Mouse (Mus musculus): ENCODE results near the gene Rtn1.

Gene Rtn1

GRCm38 (mm10) chr12:72374823-72375225, 34.0 kb downstream of the Rtn1 start:
- in situ Hi-C loops (cut with MboI, MseI) = no loop called here

- in situ Hi-C loops (cut with MboI, MseI) = no loop called here
Observed at GRCm38 (mm10) chr12:72373916-72374615, 34.8 kb downstream of the Rtn1 start.

- in situ Hi-C loops (cut with MboI, MseI) = no loop called here
Observed at GRCm38 (mm10) chr12:72370081-72370480, 38.8 kb downstream of the Rtn1 start.

- in situ Hi-C loops (cut with MboI, MseI) = no loop called here
Observed at GRCm38 (mm10) chr12:72366763-72367162, 42.1 kb downstream of the Rtn1 start.

GRCm38 (mm10) chr12:72366104-72366437, 42.8 kb downstream of the Rtn1 start:
- in situ Hi-C loops (cut with MboI, MseI) = no loop called here

GRCm38 (mm10) chr12:72365231-72366103, 43.4 kb downstream of the Rtn1 start:
- in situ Hi-C loops (cut with MboI, MseI) = no loop called here

- in situ Hi-C loops (cut with MboI, MseI) = no loop called here
Observed at GRCm38 (mm10) chr12:72364543-72364942, 44.3 kb downstream of the Rtn1 start.

- in situ Hi-C loops (cut with MboI, MseI) = no loop called here
Observed at GRCm38 (mm10) chr12:72361701-72362354, 47.0 kb downstream of the Rtn1 start.

- in situ Hi-C loops (cut with MboI, MseI) = no loop called here
Observed at GRCm38 (mm10) chr12:72360926-72361615, 47.8 kb downstream of the Rtn1 start.

- in situ Hi-C loops (cut with MboI, MseI) = no loop called here
Observed at GRCm38 (mm10) chr12:72359903-72360302, 49.0 kb downstream of the Rtn1 start.

- in situ Hi-C loops (cut with MboI, MseI) = no loop called here
Observed at GRCm38 (mm10) chr12:72357667-72358420, 51.0 kb downstream of the Rtn1 start.

GRCm38 (mm10) chr12:72354241-72354640, 54.6 kb downstream of the Rtn1 start:
- in situ Hi-C loops (cut with MboI, MseI) = no loop called here

GRCm38 (mm10) chr12:72353506-72353905, 55.3 kb downstream of the Rtn1 start:
- in situ Hi-C loops (cut with MboI, MseI) = no loop called here

- in situ Hi-C loops (cut with MboI, MseI) = no loop called here
Observed at GRCm38 (mm10) chr12:72348508-72348907, 60.3 kb downstream of the Rtn1 start.

GRCm38 (mm10) chr12:72347184-72347583, 61.7 kb downstream of the Rtn1 start:
- in situ Hi-C loops (cut with MboI, MseI) = no loop called here

- in situ Hi-C loops (cut with MboI, MseI) = no loop called here
Observed at GRCm38 (mm10) chr12:72343639-72344038, 65.2 kb downstream of the Rtn1 start.

- in situ Hi-C loops (cut with MboI, MseI) = no loop called here
Observed at GRCm38 (mm10) chr12:72336009-72336408, 72.8 kb downstream of the Rtn1 start.

GRCm38 (mm10) chr12:72332488-72333013, 76.3 kb downstream of the Rtn1 start:
- in situ Hi-C loops (cut with MboI, MseI) = no loop called here

GRCm38 (mm10) chr12:72331912-72332487, 76.9 kb downstream of the Rtn1 start:
- in situ Hi-C loops (cut with MboI, MseI) = no loop called here

- in situ Hi-C loops (cut with MboI, MseI) = no loop called here
Observed at GRCm38 (mm10) chr12:72326087-72326486, 82.8 kb downstream of the Rtn1 start.

- in situ Hi-C loops (cut with MboI, MseI) = no loop called here
Observed at GRCm38 (mm10) chr12:72325025-72325424, 83.8 kb downstream of the Rtn1 start.

Data from regulatory T cell (primary cell).